Mouse (Mus musculus) kidney, adult 2 months (tissue): ENCODE measurements around the gene Zfp800. TPM values are rescaled to one million over a fixed set of nuclear protein-coding genes. Genes with fewer than 3 reads are reported as not detected.

Experiments
- DNase-seq: peaks from one replicate; pipeline ENCODE4 v3.0.0; 2021
- H3K27ac ChIP-seq: fragments of 200-500 bp; 2 replicates; pipeline ENCODE4 v1.5.1; 2012; ENCODE audit warnings: low read depth, low read length, control low read depth, inconsistent platforms; ENCODE audit not compliant: insufficient read depth
- H3K27me3 ChIP-seq: fragments of 200-500 bp; replicated peaks from 2 replicates; pipeline ENCODE4 v1.6.1; 2012; ENCODE audit warnings: mild to moderate bottlenecking, moderate library complexity, low read length, inconsistent platforms; ENCODE audit not compliant: control insufficient read depth, insufficient read depth
- H3K36me3 ChIP-seq: fragments of 200-500 bp; 2 replicates; pipeline ENCODE4 v1.6.1; 2012; ENCODE audit warnings: mild to moderate bottlenecking, moderate library complexity, low read length, inconsistent platforms; ENCODE audit not compliant: control insufficient read depth, insufficient read depth
- H3K4me1 ChIP-seq: fragments of 200-500 bp; 2 replicates; pipeline ENCODE4 v1.6.1; 2011; ENCODE audit warnings: low read length; ENCODE audit not compliant: control insufficient read depth, insufficient read depth
- H3K4me3 ChIP-seq: fragments of 200-500 bp; 2 replicates; pipeline ENCODE4 v1.5.1; 2011; ENCODE audit warnings: mild to moderate bottlenecking, low read depth, low read length, control low read depth; ENCODE audit not compliant: insufficient read depth
- CTCF ChIP-seq: fragments of 200-500 bp; conservative IDR thresholded peaks from 2 replicates; pipeline ENCODE4 v1.5.1; 2011; ENCODE audit warnings: low read depth, mild to moderate bottlenecking, control low read depth, low read length, moderate library complexity, mixed read lengths; ENCODE audit not compliant: insufficient read depth, insufficient read length
- POLR2A ChIP-seq: fragments of 200-500 bp; IDR thresholded peaks from one replicate; pipeline ENCODE4 v1.6.1; 2011; ENCODE audit warnings: low read depth, low read length, control low read depth
- WGBS: fragments of 180-500 bp; shearing (Covaris S2); methylation state at CpG from one replicate; pipeline ENCODE4 v1.1.7; 2018; 5-methylcytosine and 5-hydroxymethylcytosine counted together
- polyA plus RNA-seq: library from polyadenylated mRNA; depleted of rRNA; stranded (reverse); fragments of >200 nt; gene quantifications from 2 replicates; pipeline ENCODE4 v1.2.3, GENCODE M21; 2012

Gene Zfp800
- polyA plus RNA-seq, 1 experiment: 2.8 TPM

- no peak for TF ChIP-seq CTCF
- WGBS: 8% methylated on average over 19 of the region's 19 CpGs
- Histone ChIP-seq H3K27me3 (peaks cover 6% of the 10 kb centered on the region), H3K4me1 (0 out of 2 replicates have a peak, but pooled peaks cover 3% of the 10 kb centered on the region), H3K4me3 (no peak overlapping the region), H3K36me3 (no peaks in the 10 kb centered on the region), H3K27ac (no peak overlapping the region)
- DNase-seq: no peak
These were observed 850 bp downstream of the Zfp800 start for GRCm38 (mm10) chr6:28396853-28397457.

DNA sequence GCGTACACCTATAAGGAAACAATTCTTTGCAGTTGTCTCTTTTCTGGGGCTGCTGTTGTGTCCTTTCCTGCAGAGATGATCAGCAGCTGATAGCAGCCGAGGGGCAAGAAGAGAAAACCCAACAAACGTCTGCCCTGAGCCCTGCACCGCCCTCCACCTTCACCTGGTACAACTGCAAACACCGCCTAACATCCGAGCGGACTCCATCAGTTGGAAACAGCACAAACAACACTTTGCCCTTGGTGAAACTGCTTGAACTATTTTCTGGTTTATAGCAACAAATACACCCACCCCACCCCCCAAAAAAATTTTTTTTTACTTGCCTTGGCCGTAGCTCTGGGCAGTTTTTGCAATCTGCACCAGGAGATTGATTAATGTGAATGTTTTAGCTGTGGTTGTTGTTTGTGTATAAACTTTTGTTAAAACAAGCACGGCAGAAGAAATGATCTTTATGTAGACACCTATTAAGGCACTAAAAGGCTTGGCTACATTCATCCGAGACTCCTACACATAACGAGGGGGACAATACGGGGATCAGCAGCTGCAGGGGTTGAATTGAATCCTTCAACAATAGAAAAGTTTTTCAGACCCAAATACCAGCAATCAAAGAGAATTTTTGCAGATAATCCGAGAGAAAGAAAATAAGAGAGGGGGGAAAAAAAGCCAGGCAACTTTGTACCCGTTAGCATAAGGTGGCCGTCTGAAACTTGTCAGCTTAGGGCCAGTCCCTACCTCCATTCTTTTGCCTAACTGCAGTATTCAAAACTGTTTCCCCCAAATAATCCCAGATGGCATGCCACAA, 1.6 kb downstream of the Zfp800 start:
- no peaks in the 10 kb centered on the region for H3K36me3 ChIP-seq
- DNase-seq: no peak
- H3K4me3 ChIP-seq: no peak overlapping the region
- WGBS: 58% methylated on average over 15 of the region's 15 CpGs
- peaks cover 6% of the 10 kb centered on the region for H3K27me3 ChIP-seq
- no peak overlapping the region for H3K27ac ChIP-seq
- H3K4me1 ChIP-seq: 0 out of 2 replicates have a peak, but pooled peaks cover 3% of the 10 kb centered on the region
- TF ChIP-seq POLR2A (no peak), CTCF (no peak)

- WGBS: 84% methylated on average over 3 of the region's 3 CpGs
- TF ChIP-seq CTCF: no peak
- no peak for TF ChIP-seq POLR2A
- H3K27me3 ChIP-seq: no peaks in the 10 kb centered on the region
- H3K4me3 ChIP-seq: no peak overlapping the region
- no peak overlapping the region for H3K27ac ChIP-seq
- H3K4me1 ChIP-seq: no peaks in the 10 kb centered on the region
- DNase-seq: no peak
- no peaks in the 10 kb centered on the region for H3K36me3 ChIP-seq
These were observed 8.8 kb downstream of the Zfp800 start for GRCm38 (mm10) chr6:28389038-28389437.

- 74% methylated on average over 3 of the region's 3 CpGs for WGBS
- Histone ChIP-seq H3K27me3 (no peaks in the 10 kb centered on the region), H3K36me3 (no peaks in the 10 kb centered on the region), H3K27ac (no peak overlapping the region), H3K4me1 (no peaks in the 10 kb centered on the region), H3K4me3 (no peak overlapping the region)
- no peak for DNase-seq
- TF ChIP-seq POLR2A (no peak), CTCF (no peak)
These were observed 12.6 kb downstream of the Zfp800 start for GRCm38 (mm10) chr6:28385169-28385568.

DNA sequence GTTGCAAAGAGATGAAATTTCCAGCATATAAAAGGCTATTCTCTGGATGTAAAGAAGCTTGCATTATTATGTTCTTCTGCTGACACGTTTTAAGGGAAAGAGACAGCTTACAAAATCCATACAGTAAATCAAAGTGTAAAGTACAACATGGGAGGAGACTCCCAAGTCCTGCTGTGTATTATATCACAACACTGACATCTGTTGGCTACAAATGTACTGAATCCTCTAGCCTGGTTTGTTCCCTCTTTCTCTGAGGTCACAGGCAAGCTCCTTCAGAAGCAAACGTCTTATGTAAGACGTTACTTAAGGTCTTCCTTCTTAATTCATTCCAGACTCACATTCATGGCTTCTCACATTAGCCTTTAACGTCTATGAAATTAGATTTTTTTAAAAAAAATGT, 15.8 kb downstream of the Zfp800 start:
- 38% methylated on average over 4 of the region's 4 CpGs for WGBS
- Histone ChIP-seq H3K4me1 (no peaks in the 10 kb centered on the region), H3K36me3 (no peaks in the 10 kb centered on the region), H3K4me3 (no peak overlapping the region), H3K27ac (no peak overlapping the region), H3K27me3 (no peaks in the 10 kb centered on the region)
- no peak for DNase-seq
- TF ChIP-seq POLR2A (no peak), CTCF (no peak)

- TF ChIP-seq CTCF: no peak
- TF ChIP-seq POLR2A: no peak
- WGBS: 63% methylated on average over 6 of the region's 6 CpGs
- Histone ChIP-seq H3K36me3 (no peaks in the 10 kb centered on the region), H3K4me1 (no peaks in the 10 kb centered on the region), H3K4me3 (no peak overlapping the region), H3K27ac (no peak overlapping the region), H3K27me3 (no peaks in the 10 kb centered on the region)
- DNase-seq: no peak
These were observed 27.7 kb downstream of the Zfp800 start for GRCm38 (mm10) chr6:28369966-28370683.

DNA sequence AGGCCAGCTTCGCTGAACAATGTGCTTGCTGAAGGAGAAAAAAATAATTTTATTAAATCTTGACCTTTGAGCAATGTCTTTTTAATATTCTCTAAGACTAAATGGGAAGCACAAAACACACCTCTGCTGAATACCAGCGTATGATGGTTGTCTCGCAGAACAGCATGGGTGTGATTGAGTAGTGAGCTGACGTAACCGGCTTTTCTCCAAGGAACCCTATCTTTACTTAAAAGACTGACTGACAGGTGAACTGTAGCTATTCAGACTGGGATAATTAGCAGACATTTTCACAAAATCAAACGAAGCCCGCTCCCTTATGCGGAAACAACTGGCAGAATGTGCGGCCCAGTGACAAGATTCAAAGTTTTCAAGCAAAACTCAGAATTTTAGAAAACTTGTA, 30.2 kb downstream of the Zfp800 start:
- Histone ChIP-seq H3K27ac (no peak overlapping the region), H3K27me3 (no peaks in the 10 kb centered on the region), H3K4me1 (no peaks in the 10 kb centered on the region), H3K4me3 (no peak overlapping the region), H3K36me3 (no peaks in the 10 kb centered on the region)
- WGBS: 96% methylated on average over 9 of the region's 9 CpGs
- TF ChIP-seq POLR2A (no peak), CTCF (no peak)
- DNase-seq: no peak
